ENCODE assay signal across 17 mouse cellular contexts in genomic region chr5:146572735-146573042, GRCm38 (mm10). TPM values are rescaled to one million over a fixed set of nuclear protein-coding genes. Genes with fewer than 3 reads are reported as not detected.
"Had no signal": no experiment of that assay in that cellular context is flagged by ENCODE, and none has a peak within 500 bp of the region (broad histone marks: within the 10 kb centered on the region; RNA-seq: fewer than 3 reads in every experiment).

No protein-coding gene starts in this region.

RNA-seq across cellular contexts. Expression of gene Gpr12, which starts 12.3 kb away (rescaled TPM):
- total RNA-seq: megakaryocyte progenitor cell, adult 5-6 weeks; neutrophil, adult 5-6 weeks had no signal
- polyA plus RNA-seq: lung, adult 2 months; lung, embryonic 15.5 days; lung, postnatal 0 days; macrophage; myocyte; small intestine, adult 2 months; stomach, embryonic 14.5 days had no signal

RNA-seq across cellular contexts. Expression of gene Gm3415, which starts 16.8 kb away (rescaled TPM):
- total RNA-seq: megakaryocyte progenitor cell, adult 5-6 weeks; neutrophil, adult 5-6 weeks had no signal
- polyA plus RNA-seq: liver, postnatal 0 days; lung, adult 2 months; lung, embryonic 15.5 days; lung, postnatal 0 days; macrophage; midbrain, embryonic 11.5 days; midbrain, embryonic 13.5 days; midbrain, embryonic 15.5 days; myocyte; neural tube, embryonic 12.5 days; neural tube, embryonic 14.5 days; small intestine, adult 2 months; stomach, embryonic 14.5 days; stomach, embryonic 16.5 days; thymus, postnatal 0 days had no signal

RNA-seq across cellular contexts. Expression of gene Gm3409, which starts 35.2 kb away (rescaled TPM):
- total RNA-seq: megakaryocyte progenitor cell, adult 5-6 weeks; neutrophil, adult 5-6 weeks had no signal
- polyA plus RNA-seq: liver, postnatal 0 days; lung, adult 2 months; lung, embryonic 15.5 days; lung, postnatal 0 days; macrophage; midbrain, embryonic 11.5 days; midbrain, embryonic 13.5 days; midbrain, embryonic 15.5 days; myocyte; neural tube, embryonic 12.5 days; neural tube, embryonic 14.5 days; small intestine, adult 2 months; stomach, embryonic 14.5 days; stomach, embryonic 16.5 days had no signal

RNA-seq across cellular contexts. Expression of gene Gm3404, which starts 47.1 kb away (rescaled TPM):
- total RNA-seq: megakaryocyte progenitor cell, adult 5-6 weeks; neutrophil, adult 5-6 weeks had no signal
- polyA plus RNA-seq: liver, postnatal 0 days; lung, adult 2 months; lung, embryonic 15.5 days; lung, postnatal 0 days; macrophage; midbrain, embryonic 11.5 days; midbrain, embryonic 13.5 days; midbrain, embryonic 15.5 days; myocyte; neural tube, embryonic 12.5 days; neural tube, embryonic 14.5 days; small intestine, adult 2 months; stomach, embryonic 14.5 days; stomach, embryonic 16.5 days; thymus, postnatal 0 days had no signal

RNA-seq across cellular contexts. Expression of gene Gm3402, which starts 58.8 kb away (rescaled TPM):
- total RNA-seq: megakaryocyte progenitor cell, adult 5-6 weeks; neutrophil, adult 5-6 weeks had no signal
- polyA plus RNA-seq: liver, postnatal 0 days; lung, adult 2 months; lung, embryonic 15.5 days; lung, postnatal 0 days; macrophage; midbrain, embryonic 11.5 days; midbrain, embryonic 13.5 days; midbrain, embryonic 15.5 days; myocyte; neural tube, embryonic 12.5 days; neural tube, embryonic 14.5 days; small intestine, adult 2 months; stomach, embryonic 14.5 days; stomach, embryonic 16.5 days; thymus, postnatal 0 days had no signal
